Comparison of ENCODE assay signal across 9 mouse cellular contexts in genomic region chr5:105443057-105443815, GRCm38 (mm10). TPM values are rescaled to one million over a fixed set of nuclear protein-coding genes. Genes with fewer than 3 reads are reported as not detected.
DNase-seq lines count a peak whose midpoint lies in the region; ATAC-seq lines count a peak whose summit lies in the region.
"Had no signal": no experiment of that assay in that cellular context is flagged by ENCODE, and none has a peak within 500 bp of the region (broad histone marks: within the 10 kb centered on the region; RNA-seq: fewer than 3 reads in every experiment).

No protein-coding gene starts in this region.

- 85% methylated on average over 11 of the region's 11 CpGs for WGBS in forebrain, embryonic 13.5 days

- H3K4me3 ChIP-seq in forebrain, embryonic 13.5 days = no peak overlapping the region
- H3K4me3 ChIP-seq: embryonic facial prominence, embryonic 12.5 days had no signal

- H3K4me1 ChIP-seq in forebrain, embryonic 13.5 days = no peaks in the 10 kb centered on the region
- H3K4me1 ChIP-seq: embryonic facial prominence, embryonic 12.5 days had no signal

- no peaks in the 10 kb centered on the region for H3K27me3 ChIP-seq in forebrain, embryonic 13.5 days
- H3K27me3 ChIP-seq: embryonic facial prominence, embryonic 12.5 days had no signal

- no peaks in the 10 kb centered on the region for H3K36me3 ChIP-seq in forebrain, embryonic 13.5 days (ENCODE audit: poor library complexity, severe bottlenecking)
- H3K36me3 ChIP-seq: embryonic facial prominence, embryonic 12.5 days had no signal

- H3K4me2 ChIP-seq in forebrain, embryonic 13.5 days = no peak overlapping the region
- H3K4me2 ChIP-seq: embryonic facial prominence, embryonic 12.5 days had no signal

- H3K9me3 ChIP-seq in forebrain, embryonic 13.5 days (replicated peaks) = no peaks in the 10 kb centered on the region
- H3K9me3 ChIP-seq: embryonic facial prominence, embryonic 12.5 days had no signal

- DNase-seq in adrenal gland, postnatal 14 days = peak; percentile 35
- DNase-seq in adrenal gland, postnatal 4 days (ENCODE audit: low spot score in 2 of 2) = no peak
- DNase-seq in embryo, embryonic 10.5 days (ENCODE audit: low spot score) = peak; percentile 17
- peak; percentile 52 for DNase-seq in kidney, postnatal 14 days
- peak; percentile 51 to 59 for DNase-seq in natural killer cell, adult 2 months (ENCODE audit: low spot score in 2 of 2)
- no peak for DNase-seq in cerebellum, postnatal 25 days
- no peak for DNase-seq in cerebellum, adult 9-10 months

- ATAC-seq in forebrain, embryonic 13.5 days = no peak

- no peak overlapping the region for H3K9ac ChIP-seq in forebrain, embryonic 13.5 days
- H3K9ac ChIP-seq: embryonic facial prominence, embryonic 12.5 days had no signal

- H3K27ac ChIP-seq in forebrain, embryonic 13.5 days = no peak overlapping the region
- H3K27ac ChIP-seq: embryonic facial prominence, embryonic 12.5 days had no signal

RNA-seq across cellular contexts. Expression of gene Lrrc8b, which starts 27.7 kb away (rescaled TPM):
- 86.3 and 88.5 TPM in 2 replicates for total RNA-seq in adrenal gland, postnatal 14 days (2021)
- total RNA-seq in adrenal gland, postnatal 4 days (2021) = 10 to 100 TPM; 85.8 TPM
- 8.9 and 9.4 TPM in 2 replicates for polyA plus RNA-seq in forebrain, embryonic 13.5 days (2015; fragmentation: Nextera tagmentation; extraction: Ambion mirVana)

Comparison
In these comparisons a context has a peak if more than half of its experiments do, and no peak if none do; other contexts are left out.
1. DNase-seq: peak in adrenal gland, postnatal 14 days (single experiment), embryo, embryonic 10.5 days (single experiment), kidney, postnatal 14 days (single experiment) and natural killer cell, adult 2 months (2 of 2); none in adrenal gland, postnatal 4 days (0 of 2), cerebellum, postnatal 25 days (0 of 2) and cerebellum, adult 9-10 months (single experiment).